Mouse (Mus musculus): ENCODE results near the gene Rmdn3. TPM values are rescaled to one million over a fixed set of nuclear protein-coding genes. Genes with fewer than 3 reads are reported as not detected.
A peak's percentile ranks its signal among the peaks of the same experiment; 100 is the strongest.

Gene Rmdn3
- polyA plus RNA-seq, 1 experiment from 2014 or later: 55.3 TPM

GRCm38 (mm10) chr2:119182914-119183313 lies 26.1 kb upstream of the Rmdn3 start:
- 71% methylated on average over 7 of the region's 7 CpGs for WGBS (ENCODE audit: insufficient replicate concordance)
- Histone ChIP-seq H3K4me2 (no peak overlapping the region), H3K27me3 (no peaks in the 10 kb centered on the region), H3K27ac (no peak overlapping the region), H3K9ac (no peak overlapping the region), H3K36me3 (peaks cover 34% of the 10 kb centered on the region), H3K4me1 (replicated peaks) (no peaks in the 10 kb centered on the region; the same call in 1 of the 2 replicates), H3K9me3 (replicated peaks) (no peaks in the 10 kb centered on the region), H3K4me3 (replicated peaks) (no peak overlapping the region)
- no peak for DNase-seq
- no peak for ATAC-seq (ENCODE audit: low read depth)

DNA sequence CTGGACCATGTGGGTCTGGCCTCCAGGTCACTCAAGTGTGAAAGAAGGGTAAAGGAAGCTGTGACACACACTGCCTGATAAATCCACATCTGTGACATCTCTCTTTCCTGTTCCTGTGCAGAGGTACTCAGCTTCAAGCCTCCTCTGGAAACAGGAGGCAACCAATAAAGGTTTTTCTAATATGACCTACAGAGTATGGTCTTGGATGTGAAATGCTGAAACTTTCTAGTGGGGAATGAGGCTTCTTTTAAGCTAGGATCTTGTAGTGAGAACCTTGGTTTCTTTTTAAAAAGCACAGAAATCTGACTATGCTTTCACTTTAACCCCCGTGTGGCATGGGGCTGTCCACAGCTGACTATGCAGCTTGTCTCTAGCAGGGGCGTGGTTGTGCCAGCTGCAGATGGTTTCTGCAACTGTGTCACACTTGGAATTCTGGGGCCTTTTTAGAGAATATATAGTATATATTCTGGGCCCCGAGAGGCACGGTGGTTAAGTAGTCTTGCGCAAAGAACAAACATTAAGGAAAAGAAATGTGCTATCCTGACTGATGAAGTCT lies 20.6 kb upstream of the Rmdn3 start:
- no peak for ATAC-seq (ENCODE audit: low read depth)

DNA sequence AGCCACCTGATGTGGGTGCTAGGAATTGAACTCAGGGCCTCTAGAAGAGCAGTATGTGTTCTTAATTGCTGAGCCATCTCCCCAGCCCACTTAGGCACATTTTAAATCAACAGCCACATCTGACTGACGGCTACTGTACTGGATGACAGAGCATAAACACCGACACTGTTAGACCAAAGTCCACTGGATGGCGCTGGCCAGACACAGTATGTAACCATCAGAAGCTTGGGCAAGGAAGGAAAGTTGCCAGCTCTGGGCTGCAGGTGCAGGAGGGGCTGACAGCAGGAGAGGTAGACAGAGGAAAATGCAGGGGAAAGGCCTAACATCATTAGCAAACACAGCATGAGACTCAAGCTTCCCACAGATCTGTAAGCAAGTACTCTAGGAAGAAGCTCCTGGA lies 19.9 kb upstream of the Rmdn3 start:
- H3K9me3 ChIP-seq (replicated peaks): no peaks in the 10 kb centered on the region
- peaks cover 27% of the 10 kb centered on the region for H3K4me1 ChIP-seq (replicated peaks)
- ATAC-seq (ENCODE audit: low read depth) (no peak), DNase-seq (no peak)
- H3K27ac ChIP-seq: no peak overlapping the region
- H3K36me3 ChIP-seq: peaks cover 23% of the 10 kb centered on the region
- no peak overlapping the region for H3K4me2 ChIP-seq
- H3K9ac ChIP-seq: no peak overlapping the region
- 54% methylated on average over 3 of the region's 3 CpGs for WGBS (ENCODE audit: insufficient replicate concordance)
- H3K27me3 ChIP-seq: no peaks in the 10 kb centered on the region
- H3K4me3 ChIP-seq (replicated peaks): no peak overlapping the region

More for the DNA sequence above, 20.6 kb upstream of the Rmdn3 start:
- Histone ChIP-seq H3K9ac (no peak overlapping the region), H3K4me2 (no peak overlapping the region), H3K27me3 (no peaks in the 10 kb centered on the region), H3K36me3 (peaks cover 20% of the 10 kb centered on the region), H3K4me1 (replicated peaks) (peaks cover 20% of the 10 kb centered on the region), H3K9me3 (replicated peaks) (no peaks in the 10 kb centered on the region), H3K4me3 (replicated peaks) (no peak overlapping the region), H3K27ac (no peak overlapping the region)
- WGBS (ENCODE audit: insufficient replicate concordance): 75% methylated on average over 5 of the region's 5 CpGs
- DNase-seq: no peak

DNA sequence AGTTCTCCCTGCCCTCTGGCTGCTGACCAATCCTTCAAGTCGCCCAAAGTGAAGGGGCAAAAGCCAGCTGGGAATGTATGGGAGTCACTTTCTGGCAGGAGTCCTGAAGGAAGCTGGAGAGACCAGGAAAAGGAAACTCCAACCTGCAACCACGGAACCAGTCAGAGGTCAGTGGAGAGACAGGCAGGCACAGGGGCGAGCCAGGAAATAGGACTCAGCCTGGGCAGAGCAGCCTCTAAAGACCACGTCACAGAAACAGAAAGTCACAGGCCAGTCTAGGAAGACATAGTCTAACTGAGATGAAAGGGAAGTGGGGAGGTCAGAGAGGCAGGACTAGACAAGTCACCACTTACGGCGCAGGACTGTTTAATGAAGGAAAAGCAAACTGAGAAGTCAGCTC lies 18.8 kb upstream of the Rmdn3 start:
- Histone ChIP-seq H3K4me1 (replicated peaks) (peaks cover 30% of the 10 kb centered on the region), H3K27ac (no peak overlapping the region), H3K27me3 (no peaks in the 10 kb centered on the region), H3K36me3 (peaks cover 18% of the 10 kb centered on the region), H3K9me3 (replicated peaks) (no peaks in the 10 kb centered on the region), H3K4me2 (no peak overlapping the region), H3K9ac (no peak overlapping the region), H3K4me3 (replicated peaks) (no peak overlapping the region)
- no peak for DNase-seq
- WGBS (ENCODE audit: insufficient replicate concordance): 48% methylated on average over 6 of the region's 6 CpGs
- no peak for ATAC-seq (ENCODE audit: low read depth)

DNA sequence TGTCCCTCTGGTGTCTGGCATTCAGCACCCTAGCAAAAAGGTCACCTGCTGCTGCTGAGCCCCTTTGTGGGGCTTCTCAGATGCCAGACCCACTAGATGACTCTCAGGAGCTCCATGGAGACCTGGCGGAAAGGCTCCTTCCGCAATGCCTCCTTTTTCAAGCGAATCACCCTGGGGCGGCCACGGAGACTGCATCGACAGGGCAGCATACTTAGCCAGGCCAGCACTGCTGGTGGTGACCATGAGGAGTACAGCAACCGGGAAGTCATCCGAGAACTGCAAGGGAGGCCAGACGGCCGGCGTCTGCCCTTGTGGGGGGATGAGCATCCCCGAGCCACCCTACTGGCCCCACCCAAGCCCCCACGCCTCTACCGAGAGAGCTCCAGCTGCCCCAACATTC lies 18.0 kb upstream of the Rmdn3 start:
- Histone ChIP-seq H3K27ac (no peak overlapping the region), H3K4me1 (replicated peaks) (peaks cover 30% of the 10 kb centered on the region), H3K4me3 (replicated peaks) (no peak overlapping the region), H3K36me3 (peaks cover 11% of the 10 kb centered on the region), H3K27me3 (no peaks in the 10 kb centered on the region), H3K4me2 (no peak overlapping the region), H3K9ac (no peak overlapping the region), H3K9me3 (replicated peaks) (no peaks in the 10 kb centered on the region)
- DNase-seq (no peak), ATAC-seq (ENCODE audit: low read depth) (no peak)
- 74% methylated on average over 14 of the region's 14 CpGs for WGBS (ENCODE audit: insufficient replicate concordance)

DNA sequence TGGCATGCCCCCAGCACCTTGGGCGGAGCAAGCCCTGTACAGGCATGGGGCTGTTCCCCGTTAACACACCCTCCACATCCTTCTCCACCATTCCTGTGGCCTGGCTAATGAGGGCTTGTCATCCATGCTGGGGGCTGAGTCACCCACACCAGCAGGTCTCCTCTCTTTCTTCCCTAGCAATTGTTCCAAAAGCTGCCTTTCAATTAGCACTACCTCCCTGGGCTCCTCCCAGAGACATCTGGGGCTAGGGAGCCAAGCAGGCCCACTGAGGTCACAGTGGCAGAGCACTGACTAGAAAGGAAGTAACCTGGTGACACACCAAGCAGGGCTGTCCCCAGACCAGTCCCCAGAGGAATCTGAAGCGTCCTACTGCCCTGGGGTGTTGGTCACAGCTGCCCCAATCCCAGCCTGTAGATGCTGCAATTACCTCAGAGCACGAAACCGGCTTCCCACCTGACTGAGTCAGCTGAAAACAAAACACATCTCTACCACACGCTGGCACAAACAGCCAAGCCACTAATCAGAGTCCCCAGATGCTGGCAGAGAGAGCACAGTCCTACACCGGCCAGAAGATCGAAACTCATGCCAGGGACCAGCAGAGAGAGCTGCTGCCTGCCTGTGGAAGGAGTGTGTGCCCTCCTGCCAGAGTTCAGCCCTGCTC lies 17.3 kb upstream of the Rmdn3 start, which contains the start of gene Gm14137:
Gene Gm14137 (plus strand): TSS at position 519 of the 661 bp plus-strand sequence.
- Histone ChIP-seq H3K4me3 (replicated peaks) (no peak within 1 kb of the TSS), H3K9ac (no peak within 1 kb of the TSS), H3K36me3 (peaks cover 6% of the 10 kb centered on the region; the same call in 1 of the 2 replicates), H3K4me1 (replicated peaks) (peaks cover 30% of the 10 kb centered on the region), H3K27ac (0 out of 2 replicates have a peak within 1 kb of the TSS, but pooled peaks have one; percentile 62), H3K4me2 (peak within 1 kb of the TSS; percentile 45; the same call in 1 of the 2 replicates), H3K9me3 (replicated peaks) (no peaks in the 10 kb centered on the region), H3K27me3 (peaks cover 6% of the 10 kb centered on the region; the same call in 1 of the 2 replicates)
- DNase-seq: no peak
- WGBS (ENCODE audit: insufficient replicate concordance): 61% methylated on average over 8 of the region's 8 CpGs
- no peak for ATAC-seq (ENCODE audit: low read depth)

DNA sequence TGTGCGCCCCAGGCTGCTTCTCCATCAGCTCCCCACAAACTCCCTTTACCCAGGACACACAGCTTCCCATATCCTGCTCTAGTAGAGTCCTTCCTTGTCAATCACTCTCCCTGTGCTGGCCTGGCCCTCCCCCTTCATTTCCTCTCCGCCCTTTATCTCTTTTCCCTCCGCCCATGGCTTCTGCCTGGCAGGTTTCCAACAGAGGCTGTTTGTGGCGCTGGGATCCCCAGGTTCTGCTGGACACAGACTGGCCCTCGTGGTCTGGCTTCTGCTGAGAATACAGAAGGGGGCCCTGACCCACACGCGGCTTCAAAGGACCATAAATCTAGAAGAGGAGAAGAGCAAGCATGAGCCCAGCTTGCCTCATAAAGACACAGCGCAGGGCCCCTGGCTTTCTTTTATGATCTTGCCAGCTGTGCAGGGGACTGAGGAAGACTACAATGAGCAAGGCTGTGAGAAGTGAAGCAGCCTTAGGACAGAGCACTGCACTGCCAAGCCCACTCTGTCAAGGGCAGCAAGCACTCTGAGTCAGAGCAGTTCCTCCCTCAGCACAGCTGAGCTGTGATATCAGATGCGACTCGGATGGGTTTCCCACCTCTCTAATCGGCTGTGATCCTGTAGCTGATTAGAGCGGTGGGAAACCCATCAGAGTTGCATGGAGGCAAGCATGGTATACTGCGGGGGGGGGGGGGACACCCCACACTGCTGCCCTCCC lies 16.2 kb upstream of the Rmdn3 start:
- peak overlapping the region; percentile 62 for H3K27ac ChIP-seq
- peak overlapping the region; percentile 45 for H3K4me2 ChIP-seq

DNA sequence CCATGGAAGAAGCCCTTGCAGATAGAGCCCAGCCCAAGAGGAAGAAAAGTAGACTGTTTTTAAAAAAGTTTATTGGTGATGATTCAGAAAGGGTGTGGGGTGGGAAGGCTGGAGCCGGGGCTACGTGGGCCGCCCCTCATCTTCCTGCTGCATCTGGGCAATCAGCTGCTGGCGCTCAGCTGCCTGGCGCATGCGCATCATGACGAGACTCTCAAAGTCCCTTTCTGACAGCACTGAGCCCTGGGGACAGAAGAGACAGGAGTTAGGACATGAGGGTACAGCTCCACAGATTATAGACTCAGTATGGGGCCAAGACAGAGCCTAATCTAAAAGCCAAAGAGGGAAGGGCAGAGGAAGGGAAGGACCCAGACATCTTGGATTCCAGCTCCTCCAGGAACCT lies 15.6 kb upstream of the Rmdn3 start:
- Histone ChIP-seq H3K27me3 (peaks cover 22% of the 10 kb centered on the region), H3K4me2 (no peak overlapping the region), H3K9me3 (replicated peaks) (no peaks in the 10 kb centered on the region), H3K27ac (0 out of 2 replicates have a peak overlapping the region, but pooled peaks have one; percentile 9), H3K9ac (no peak overlapping the region), H3K4me1 (replicated peaks) (peaks cover 38% of the 10 kb centered on the region), H3K36me3 (peaks cover 3% of the 10 kb centered on the region; the same call in 1 of the 2 replicates), H3K4me3 (replicated peaks) (no peak overlapping the region)
- DNase-seq: no peak
- WGBS (ENCODE audit: insufficient replicate concordance): 80% methylated on average over 7 of the region's 7 CpGs
- no peak for ATAC-seq (ENCODE audit: low read depth)

More for the DNA sequence above, 16.2 kb upstream of the Rmdn3 start:
- H3K9ac ChIP-seq: peak overlapping the region; percentile 52; the same call in 1 of the 2 replicates
- no peak overlapping the region for H3K4me3 ChIP-seq (replicated peaks)
- peak; percentile 70 for ATAC-seq (ENCODE audit: low read depth)
- H3K27me3 ChIP-seq: peaks cover 16% of the 10 kb centered on the region
- DNase-seq: peak; percentile 17
- peaks cover 32% of the 10 kb centered on the region for H3K4me1 ChIP-seq (replicated peaks)
- H3K9me3 ChIP-seq (replicated peaks): no peaks in the 10 kb centered on the region
- WGBS (ENCODE audit: insufficient replicate concordance): 8% methylated on average over 13 of the region's 13 CpGs
- peaks cover 3% of the 10 kb centered on the region; the same call in 1 of the 2 replicates for H3K36me3 ChIP-seq

DNA sequence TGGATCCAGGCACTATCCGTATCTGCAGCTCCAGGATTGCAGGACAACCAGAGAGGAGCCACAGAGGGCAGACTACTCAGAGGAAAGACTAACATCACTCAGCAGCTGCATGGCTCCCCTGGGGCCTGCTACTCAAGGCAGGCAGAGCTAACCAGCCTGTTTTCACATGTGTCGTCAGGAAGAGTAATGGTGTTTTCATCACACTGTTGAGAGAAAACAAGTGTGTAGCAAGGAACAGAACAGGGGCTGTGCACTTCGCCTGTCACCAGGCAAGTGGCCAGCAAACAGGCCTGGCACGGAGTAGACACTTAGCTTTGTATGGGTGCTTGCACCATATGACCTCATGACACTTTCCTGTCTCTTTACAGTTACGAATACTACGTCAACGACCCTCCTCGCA lies 14.7 kb upstream of the Rmdn3 start:
- no peak overlapping the region for H3K27ac ChIP-seq
- H3K4me1 ChIP-seq (replicated peaks): peaks cover 47% of the 10 kb centered on the region
- no peak overlapping the region for H3K4me2 ChIP-seq
- no peak overlapping the region for H3K4me3 ChIP-seq (replicated peaks)
- ATAC-seq (ENCODE audit: low read depth) (no peak), DNase-seq (no peak)
- WGBS (ENCODE audit: insufficient replicate concordance): 74% methylated on average over 8 of the region's 8 CpGs
- peaks cover 3% of the 10 kb centered on the region; the same call in 1 of the 2 replicates for H3K36me3 ChIP-seq
- no peak overlapping the region for H3K9ac ChIP-seq
- peaks cover 31% of the 10 kb centered on the region for H3K27me3 ChIP-seq
- H3K9me3 ChIP-seq (replicated peaks): no peaks in the 10 kb centered on the region

DNA sequence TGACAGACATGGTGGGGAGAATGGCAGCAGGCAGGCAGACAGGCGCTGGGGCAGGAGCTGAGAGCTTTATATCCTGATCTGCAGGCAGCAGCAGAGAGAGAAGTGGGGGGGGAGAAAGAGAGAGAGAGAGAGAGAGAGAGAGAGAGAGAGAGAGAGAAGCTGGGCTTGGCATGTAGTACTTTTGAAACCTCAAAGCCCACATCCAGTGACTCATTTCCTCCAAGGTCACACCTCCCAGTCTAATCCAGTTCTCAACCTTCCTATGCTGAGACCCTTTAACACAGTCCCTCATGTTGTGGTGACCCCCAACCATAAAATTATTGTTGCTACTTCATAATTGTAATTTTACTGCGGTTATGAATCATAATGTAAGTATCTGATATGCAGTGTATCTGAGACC lies 13.4 kb upstream of the Rmdn3 start:
- WGBS (ENCODE audit: insufficient replicate concordance): 48% methylated on average over 2 of the region's 2 CpGs
- Histone ChIP-seq H3K4me2 (no peak overlapping the region), H3K9me3 (replicated peaks) (no peaks in the 10 kb centered on the region), H3K27me3 (peaks cover 43% of the 10 kb centered on the region), H3K4me1 (replicated peaks) (peaks cover 47% of the 10 kb centered on the region), H3K36me3 (peaks cover 3% of the 10 kb centered on the region; the same call in 1 of the 2 replicates), H3K9ac (no peak overlapping the region), H3K27ac (no peak overlapping the region), H3K4me3 (replicated peaks) (no peak overlapping the region)
- ATAC-seq (ENCODE audit: low read depth) (no peak), DNase-seq (no peak)

- WGBS (ENCODE audit: insufficient replicate concordance): 5% methylated on average over 26 of the region's 26 CpGs
- ATAC-seq (ENCODE audit: low read depth) (no peak; the same call in 1 of the 2 replicates), DNase-seq (no peak)
- H3K4me2 ChIP-seq: peak overlapping the region; percentile 89
- H3K27me3 ChIP-seq: peaks cover 56% of the 10 kb centered on the region
- H3K4me3 ChIP-seq (replicated peaks): peak overlapping the region; percentile 63
- peaks cover 38% of the 10 kb centered on the region for H3K4me1 ChIP-seq (replicated peaks)
- no peak overlapping the region for H3K27ac ChIP-seq
- no peaks in the 10 kb centered on the region for H3K9me3 ChIP-seq (replicated peaks)
- peak overlapping the region; percentile 61 for H3K9ac ChIP-seq
- peaks cover 3% of the 10 kb centered on the region; the same call in 1 of the 2 replicates for H3K36me3 ChIP-seq
Measured at GRCm38 (mm10) chr2:119167866-119168256, 11.0 kb upstream of the Rmdn3 start.
